Comparison of ENCODE assay signal across 17 mouse cellular contexts in genomic region chr10:77120501-77120900, GRCm38 (mm10). TPM values are rescaled to one million over a fixed set of nuclear protein-coding genes. Genes with fewer than 3 reads are reported as not detected.
DNase-seq lines count a peak whose midpoint lies in the region; ATAC-seq and TF ChIP-seq lines count a peak whose summit lies in the region.
"Had no signal": no experiment of that assay in that cellular context is flagged by ENCODE, and none has a peak within 500 bp of the region (broad histone marks: within the 10 kb centered on the region; RNA-seq: fewer than 3 reads in every experiment).

No protein-coding gene starts in this region.

- H3K27ac ChIP-seq in layer of hippocampus, adult 2 months, result no peak overlapping the region
- H3K27ac ChIP-seq: intestine, embryonic 15.5 days; liver, embryonic 13.5 days; neural tube, embryonic 15.5 days had no signal

- DNase-seq in CD4-positive, CD25-positive, alpha-beta regulatory T cell, adult 2 months (ENCODE audit: low read depth, low spot score), result peak; percentile 18
- DNase-seq in layer of hippocampus, adult 2 months (ENCODE audit: low spot score in 2 of 2), result no peak
- DNase-seq in layer of hippocampus, adult 11-12 months (ENCODE audit: low spot score), result no peak
- DNase-seq in thymus, postnatal 4 days, result peak; percentile 38
- no peak for DNase-seq in thymus, postnatal 10 days (ENCODE audit: low spot score in 2 of 2)
- no peak for DNase-seq in urinary bladder, adult 18-20 months (ENCODE audit: low spot score in 2 of 2)
- DNase-seq in kidney, postnatal 4 days, result no peak
- DNase-seq: adrenal gland, adult 2 months; heart, adult 18-20 months; liver, embryonic 13.5 days; right cerebral cortex, adult 18-20 months had no signal

- H3K4me3 ChIP-seq in layer of hippocampus, adult 2 months, result no peak overlapping the region
- H3K4me3 ChIP-seq: intestine, embryonic 15.5 days; liver, embryonic 13.5 days; neural tube, embryonic 15.5 days had no signal

- no peak for ATAC-seq in CD4-positive, CD25-positive, alpha-beta regulatory T cell, adult 4 months
- ATAC-seq: intestine, embryonic 15.5 days; Patski had no signal

- TF ChIP-seq CTCF in layer of hippocampus, adult 2 months (conservative IDR thresholded peaks at IDR 0.05), result peak; percentile 55

RNA-seq across cellular contexts. Expression of gene Col18a1, which starts 45.8 kb away (rescaled TPM):
- polyA plus RNA-seq in CD4-positive, CD25-positive, alpha-beta regulatory T cell, adult 4 months (2017; shearing (Covaris generic)), result under 1 TPM in 1 of 2 experiments, not detected in 1; 0.16 TPM
- total RNA-seq in layer of hippocampus, adult 2 months (2021), result 1 to 10 TPM; 3.2 to 4.8 TPM
- total RNA-seq: megakaryocyte, adult 5-6 weeks; monocyte, adult 5-6 weeks had no signal

Comparison
In these comparisons a context has a peak if more than half of its experiments do, and no peak if none do; other contexts are left out.
1. DNase-seq: peak in CD4-positive, CD25-positive, alpha-beta regulatory T cell, adult 2 months (single experiment) and thymus, postnatal 4 days (single experiment); none in layer of hippocampus, adult 2 months (0 of 2), layer of hippocampus, adult 11-12 months (single experiment), thymus, postnatal 10 days (0 of 2), urinary bladder, adult 18-20 months (0 of 2) and kidney, postnatal 4 days (0 of 2).